Mouse (Mus musculus) kidney, adult 2 months (tissue): ENCODE data around the gene Get4.

Source experiments
- CTCF ChIP-seq: fragments of 200-500 bp; conservative IDR thresholded peaks from 2 replicates; pipeline ENCODE4 v1.5.1; 2011; ENCODE audit warnings: low read depth, mild to moderate bottlenecking, control low read depth, low read length, moderate library complexity, mixed read lengths; ENCODE audit not compliant: insufficient read depth, insufficient read length
- POLR2A ChIP-seq: fragments of 200-500 bp; IDR thresholded peaks from one replicate; pipeline ENCODE4 v1.6.1; 2011; ENCODE audit warnings: low read depth, low read length, control low read depth

GRCm38 (mm10) chr5:139283460-139284180, 31.5 kb downstream of the Get4 start:
- TF ChIP-seq CTCF (no peak), POLR2A (no peak)
